Mouse (Mus musculus): Measurements from ENCODE around the gene Ptar1.

GRCm38 (mm10) chr19:23658350-23658749, 28.9 kb upstream of the Ptar1 start:
- TF ChIP-seq CTCF (IDR thresholded peaks at IDR 0.05; ENCODE audit: control insufficient read depth, insufficient read depth, insufficient replicate concordance, low read depth, low read length) (no peak), POLR2A (IDR thresholded peaks at IDR 0.05; ENCODE audit: control insufficient read depth, low read depth, low read length) (no peak)
